Mouse (Mus musculus) mature B cell (primary cell): ENCODE measurements around the gene Gm49395.

Source experiments
- in situ Hi-C: fragments of 300-500 bp; cut with MboI; formaldehyde crosslinking; loops from 2 replicates; pipeline ENCODE4 v1.14.3; 2019

The Gm49395 gene

DNA sequence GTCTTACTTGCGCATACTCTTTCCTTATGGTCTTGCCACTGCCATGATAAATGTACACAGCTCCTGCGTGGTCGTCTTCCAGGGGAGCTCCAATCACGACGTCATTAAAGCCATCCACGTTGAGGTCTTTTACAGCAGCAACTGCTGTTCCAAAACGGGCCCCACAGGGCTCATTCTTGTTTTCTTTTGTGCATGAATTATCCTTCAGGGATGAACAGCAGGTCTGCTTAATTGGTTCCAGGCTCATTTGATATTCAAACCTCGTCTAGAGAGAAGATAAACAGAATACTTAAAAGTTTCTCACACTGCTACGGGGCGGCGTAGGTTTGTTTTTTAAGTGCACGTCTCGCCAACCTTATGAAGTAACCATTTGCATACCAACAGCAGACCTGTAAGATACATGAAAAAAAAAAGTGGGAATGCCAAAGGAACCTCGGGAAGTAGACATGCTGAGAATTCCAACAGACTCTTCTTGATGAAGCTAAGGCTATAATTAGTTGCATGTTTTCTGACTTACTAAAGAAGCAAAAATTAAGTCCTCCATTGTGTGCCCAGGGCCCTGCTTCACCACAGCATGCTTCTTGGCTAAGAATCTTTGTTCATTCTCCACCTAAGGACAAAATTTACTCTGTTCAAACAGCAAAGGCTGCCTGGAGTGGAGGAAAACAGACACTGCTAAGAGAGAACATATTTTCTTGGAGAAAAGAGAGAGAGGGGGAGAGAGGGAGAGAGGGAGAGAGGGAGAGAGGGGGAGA lies 109.3 kb downstream of the Gm49395 start:
- in situ Hi-C loops = loop anchor here (25.0 kb wide), 1 partner anchor 1720 kb away; no protein-coding TSS in a partner anchor

DNA sequence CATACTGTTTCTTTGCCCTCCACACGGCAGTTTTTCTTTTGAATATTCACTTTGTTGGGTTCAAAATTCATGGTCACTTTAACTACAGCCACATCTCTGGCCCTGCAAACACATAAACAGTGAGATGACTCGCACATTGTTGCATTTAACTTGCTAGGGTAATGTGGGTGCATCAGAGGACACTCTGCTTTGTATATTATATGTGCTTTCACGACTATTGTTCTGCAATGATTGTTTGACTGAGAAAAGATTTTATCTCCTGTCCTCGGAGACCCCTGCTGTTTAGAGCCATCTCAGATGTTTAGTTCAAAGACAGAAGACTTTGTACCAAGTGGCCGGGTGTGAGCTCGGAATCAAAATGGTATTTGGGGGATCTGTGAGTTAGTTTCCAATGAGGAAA lies 114.1 kb downstream of the Gm49395 start:
- in situ Hi-C loops = loop anchor here (25.0 kb wide), 1 partner anchor 1725 kb away; no protein-coding TSS in a partner anchor

GRCm38 (mm10) chr13:114987161-114987560 lies 114.6 kb downstream of the Gm49395 start:
- in situ Hi-C loops = loop anchor here (25.0 kb wide), 1 partner anchor 1725 kb away; no protein-coding TSS in a partner anchor
